Mouse (Mus musculus) layer of hippocampus, postnatal 36 days (tissue): Measurements from ENCODE around the gene Ccl22. TPM values are rescaled to one million over a fixed set of nuclear protein-coding genes. Genes with fewer than 3 reads are reported as not detected.

Source experiments
- DNase-seq, 2 experiments: peaks; one replicate each; pipeline ENCODE4 v3.0.0; 2022
- total RNA-seq, 2 experiments: library from RNA; stranded (reverse); gene quantifications; 2 replicates each; pipeline ENCODE4 v1.2.3; 2021

The Ccl22 gene
- total RNA-seq, 2 experiments from 2014 or later = not detected

- DNase-seq = no peak
These were observed 9.8 kb upstream of the Ccl22 start for GRCm38 (mm10) chr8:94735426-94736094.

GRCm38 (mm10) chr8:94739829-94740228 is 5.6 kb upstream of the Ccl22 start:
- no peak for DNase-seq

- DNase-seq = no peak
These were observed 4.8 kb upstream of the Ccl22 start for GRCm38 (mm10) chr8:94740591-94740990.

DNA sequence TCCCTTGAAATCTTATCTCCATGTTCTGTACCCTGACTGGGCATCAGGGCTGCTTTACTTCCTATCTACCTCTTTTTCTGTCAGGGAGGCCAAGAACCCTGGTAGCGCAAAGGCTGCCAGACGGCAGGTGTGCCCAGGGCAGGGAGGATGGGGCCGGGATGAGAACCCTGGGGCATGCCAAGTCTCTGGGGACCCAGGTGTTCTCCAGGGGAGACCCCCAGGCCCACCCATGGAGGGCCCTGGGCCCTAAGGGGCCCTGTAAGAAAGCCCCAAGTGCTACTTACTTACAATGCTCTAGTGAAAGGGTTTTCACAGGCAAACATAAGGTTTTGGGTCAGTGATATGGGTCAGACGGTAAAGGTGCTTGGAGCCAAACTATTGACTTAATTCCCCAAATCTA is 3.7 kb upstream of the Ccl22 start:
- DNase-seq = no peak

GRCm38 (mm10) chr8:94744484-94744883 is 906 bp upstream of the Ccl22 start:
- no peak for DNase-seq

DNA sequence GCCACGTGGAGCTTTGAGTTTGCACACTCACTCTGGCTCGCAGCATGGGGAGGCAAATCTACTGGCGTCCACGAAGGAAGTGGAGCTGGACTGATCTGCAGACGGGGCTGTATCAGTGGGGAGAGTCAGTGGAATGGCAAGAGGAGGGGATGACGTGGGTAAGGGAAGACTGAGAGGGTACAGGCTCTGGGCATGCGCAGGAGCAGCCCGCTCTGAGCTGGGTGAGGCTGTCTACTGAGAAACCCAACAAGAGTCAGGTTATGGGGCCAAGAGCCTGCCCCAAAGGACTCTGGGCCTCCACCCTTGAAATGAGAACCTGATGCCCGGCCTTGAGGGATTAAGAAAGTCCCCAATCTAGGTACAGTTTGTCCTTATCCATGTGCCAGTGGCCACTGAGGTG is 418 bp upstream of the Ccl22 start:
- no peak for DNase-seq

- DNase-seq = no peak
These were observed 1.4 kb downstream of the Ccl22 start for GRCm38 (mm10) chr8:94746832-94747231.

- no peak for DNase-seq
These were observed 3.0 kb downstream of the Ccl22 start for GRCm38 (mm10) chr8:94748363-94748762.

DNA sequence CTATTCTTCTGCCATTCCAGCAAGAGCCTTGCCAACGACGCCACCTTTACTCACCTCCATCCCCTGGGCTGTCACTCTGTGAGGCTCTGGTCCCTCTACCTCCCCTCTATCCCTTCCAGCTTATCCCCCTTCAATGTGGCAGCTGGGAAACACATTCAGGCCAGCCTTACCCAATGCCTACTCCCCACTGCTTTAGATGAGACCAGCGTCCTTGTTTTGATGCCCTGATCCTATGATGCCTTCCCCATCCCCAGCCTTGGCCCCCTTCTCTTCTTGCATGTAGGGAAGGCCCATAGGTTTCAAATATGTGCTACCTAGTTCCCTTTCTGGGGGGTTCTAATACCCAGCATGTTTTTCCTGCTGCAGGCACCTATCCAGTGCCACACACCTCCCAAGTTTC is 4.6 kb downstream of the Ccl22 start:
- no peak for DNase-seq

- no peak for DNase-seq
These were observed 5.8 kb downstream of the Ccl22 start for GRCm38 (mm10) chr8:94751023-94751849.

DNA sequence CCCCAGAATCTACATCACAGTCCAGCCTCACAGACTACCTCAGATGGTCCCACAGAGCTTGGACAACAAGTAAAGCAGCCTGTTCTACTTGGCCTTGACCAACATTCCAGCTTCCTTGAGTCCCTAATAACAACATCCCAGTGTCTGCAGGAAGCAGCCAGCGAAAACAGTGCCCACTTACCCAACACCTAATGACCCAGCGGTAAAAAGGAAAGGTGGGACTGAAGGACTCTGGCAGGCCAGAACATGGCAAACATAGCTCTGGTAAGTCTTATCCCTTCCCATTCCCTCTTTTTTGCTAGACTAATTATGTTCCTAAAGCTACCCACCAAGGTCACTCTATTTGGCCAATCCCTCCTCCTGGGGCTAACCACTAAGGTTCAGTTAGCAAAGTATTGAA is 8.6 kb downstream of the Ccl22 start:
- no peak for DNase-seq

DNA sequence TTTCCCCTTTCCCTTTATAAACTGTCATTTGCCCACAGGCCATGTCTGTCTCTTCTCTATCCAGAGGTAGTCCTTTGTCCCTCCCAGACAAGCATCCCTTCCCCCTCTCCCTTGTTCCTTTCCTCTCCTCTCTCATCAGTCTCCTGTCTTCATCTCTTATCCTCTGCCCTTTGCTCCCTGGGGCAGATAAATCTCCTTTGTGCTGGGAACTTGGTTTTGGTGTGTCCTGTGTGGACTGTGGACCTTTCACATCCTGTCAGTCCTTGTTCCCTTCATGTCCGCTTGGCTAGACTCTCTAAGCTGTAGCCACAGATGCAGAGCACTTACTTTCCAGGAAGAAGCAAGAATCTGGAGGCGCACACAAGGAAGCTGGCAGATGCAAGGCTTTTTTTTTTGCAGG is 9.1 kb downstream of the Ccl22 start:
- DNase-seq = no peak

- no peak for DNase-seq
These were observed 21.6 kb downstream of the Ccl22 start for GRCm38 (mm10) chr8:94767035-94767434.

DNA sequence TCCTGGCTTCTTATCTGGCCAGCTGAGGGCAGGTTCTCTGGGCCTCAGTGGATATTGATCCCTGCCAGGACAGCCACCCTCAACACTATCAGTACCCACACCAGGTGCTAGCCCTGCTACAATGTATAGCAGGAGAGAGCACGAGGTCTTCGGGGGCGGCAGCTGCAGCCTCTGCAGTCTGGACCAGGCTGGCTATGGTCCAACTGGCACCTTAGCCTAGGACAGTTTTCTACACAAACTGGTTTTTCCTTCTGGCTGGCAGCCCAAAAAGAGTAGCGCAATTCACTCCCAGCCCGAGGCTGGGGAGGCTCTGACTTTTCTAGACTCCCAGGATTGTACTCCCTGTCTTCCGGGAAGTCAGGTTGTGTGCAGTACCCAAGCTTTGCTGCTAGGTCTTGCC is 25.6 kb downstream of the Ccl22 start:
- no peak for DNase-seq

- peak; percentile 86 to 88 for DNase-seq
These were observed 26.7 kb downstream of the Ccl22 start, which contains the start of gene Cx3cl1 for GRCm38 (mm10) chr8:94771941-94772670. Gene Cx3cl1 (plus strand): TSS chr8:94772009.

DNA sequence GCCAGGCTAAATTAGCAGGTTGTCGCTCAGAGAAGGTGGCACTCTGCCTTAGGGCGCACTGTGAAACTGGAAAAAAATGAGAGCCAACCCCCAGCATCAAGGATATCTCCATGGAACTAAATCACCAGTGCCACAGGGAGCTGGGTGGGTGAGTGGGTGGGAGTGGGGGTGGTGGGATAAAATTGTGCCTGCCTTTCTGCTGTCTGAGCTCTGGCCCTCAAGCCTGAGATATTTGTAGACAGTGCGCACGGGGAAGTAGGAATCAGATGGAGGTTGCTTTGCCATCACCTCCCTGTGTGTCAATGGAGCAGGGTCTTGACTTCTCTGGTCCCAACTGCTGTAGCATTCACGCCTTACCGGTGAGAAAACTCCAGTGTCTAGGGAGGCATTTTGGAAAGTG is 27.7 kb downstream of the Ccl22 start:
- no peak for DNase-seq

GRCm38 (mm10) chr8:94773700-94774171 is 28.3 kb downstream of the Ccl22 start:
- DNase-seq = peak; percentile 65 to 68

DNA sequence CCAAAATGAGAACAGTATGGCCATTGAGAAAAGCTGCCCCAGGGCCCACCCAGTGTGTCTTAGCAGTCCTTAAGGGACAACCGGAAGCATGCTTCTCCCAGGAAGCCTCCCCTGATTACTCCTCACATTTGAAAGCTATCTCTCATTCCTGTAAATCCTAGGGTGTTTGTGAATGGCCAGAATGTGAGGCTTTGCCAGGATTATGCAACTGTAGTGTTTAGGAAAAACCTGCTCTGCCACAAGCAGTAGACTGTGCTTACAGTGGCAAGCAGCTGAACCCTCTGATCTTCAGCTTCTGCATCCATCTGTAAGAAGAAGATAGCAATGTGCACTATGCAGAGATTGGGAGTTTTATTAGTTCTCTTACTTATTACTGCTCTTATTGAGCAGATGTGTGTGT is 29.2 kb downstream of the Ccl22 start:
- DNase-seq = no peak

GRCm38 (mm10) chr8:94776346-94776745 is 31.0 kb downstream of the Ccl22 start:
- no peak for DNase-seq

DNA sequence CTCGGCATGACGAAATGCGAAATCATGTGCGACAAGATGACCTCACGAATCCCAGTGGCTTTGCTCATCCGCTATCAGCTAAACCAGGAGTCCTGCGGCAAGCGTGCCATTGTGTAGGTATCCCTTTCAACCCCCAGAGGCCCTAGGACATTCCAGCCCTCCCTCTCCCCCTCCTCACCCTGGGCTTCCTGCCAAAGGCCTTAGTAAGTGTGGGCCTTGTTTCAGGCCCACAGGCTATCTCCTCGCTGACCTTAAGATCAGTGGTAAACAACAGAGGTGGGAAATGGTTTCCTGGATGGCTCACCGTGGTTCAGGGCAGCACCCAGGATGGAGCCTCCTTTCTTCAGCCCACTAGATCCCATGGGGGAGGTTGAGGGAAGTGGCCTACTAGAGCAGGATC is 32.6 kb downstream of the Ccl22 start:
- no peak for DNase-seq

GRCm38 (mm10) chr8:94778473-94778872 is 33.1 kb downstream of the Ccl22 start:
- no peak for DNase-seq

- no peak for DNase-seq
These were observed 33.6 kb downstream of the Ccl22 start for GRCm38 (mm10) chr8:94778895-94779533.
